Mouse (Mus musculus): ENCODE results near the gene Mansc1.
A peak's percentile ranks its signal among the peaks of the same experiment; 100 is the strongest.

The Mansc1 gene

DNA sequence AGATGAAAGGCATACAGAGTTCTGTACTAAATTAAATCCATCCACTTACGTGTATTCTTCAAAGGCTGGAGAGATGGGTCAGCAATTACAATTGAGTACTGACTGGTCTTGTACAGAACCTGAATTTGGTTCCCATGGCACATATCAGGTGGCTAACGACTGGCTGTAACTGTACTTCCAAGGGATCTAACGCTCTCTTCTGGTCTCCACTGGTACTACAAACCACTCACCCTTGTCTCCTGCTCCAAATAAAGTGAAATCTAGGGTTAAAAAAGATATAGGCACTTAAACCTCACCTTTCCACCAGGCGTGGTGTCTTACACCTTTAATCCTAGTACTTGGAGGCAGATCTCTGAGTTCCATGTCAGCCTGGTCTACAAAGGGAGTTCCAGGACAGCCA, 4.2 kb upstream of the Mansc1 start:
- DNase-seq: no peak

- no peak for DNase-seq
Observed at GRCm38 (mm10) chr6:134633553-134633952, 1.3 kb upstream of the Mansc1 start.

DNA sequence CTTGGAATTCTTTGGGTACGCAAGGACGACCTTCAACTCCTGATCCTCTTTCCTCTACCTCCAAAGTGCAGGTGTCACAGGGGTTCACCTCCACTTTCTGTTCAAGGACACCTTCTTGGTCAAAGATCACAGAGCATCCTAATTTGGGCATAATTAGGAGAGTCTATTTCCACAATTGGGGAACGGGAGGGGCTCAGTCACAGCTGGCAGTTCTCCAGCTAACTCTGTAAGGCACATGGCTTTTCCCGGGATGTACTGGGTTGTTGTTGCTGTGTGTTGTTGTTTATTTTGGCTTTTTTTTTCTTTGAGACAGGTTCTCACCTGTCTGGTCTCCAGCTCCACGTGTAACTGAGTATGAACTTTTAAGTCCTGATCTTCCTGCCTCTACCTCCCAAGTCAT, 468 bp upstream of the Mansc1 start:
- DNase-seq: no peak

DNA sequence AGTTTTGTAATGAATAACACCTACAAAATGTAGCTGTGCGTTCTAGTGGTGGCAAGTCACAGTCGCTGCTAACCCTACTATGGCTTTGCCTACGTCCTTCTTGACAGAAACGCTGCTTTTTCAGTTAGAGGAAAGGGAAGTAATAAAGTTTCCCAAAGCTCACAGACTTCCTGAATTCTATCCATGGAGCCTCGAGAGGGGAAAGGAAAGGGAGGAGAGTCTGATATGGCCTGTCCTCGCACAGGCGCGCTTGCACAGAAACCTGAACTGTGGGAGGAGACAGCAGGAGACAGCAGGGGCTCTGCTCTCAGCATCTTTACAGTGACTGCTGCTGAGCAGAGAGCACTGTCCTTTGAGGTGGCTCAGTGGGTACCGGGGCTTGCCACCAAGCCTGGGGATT, 1.8 kb downstream of the Mansc1 start:
- DNase-seq: no peak

DNA sequence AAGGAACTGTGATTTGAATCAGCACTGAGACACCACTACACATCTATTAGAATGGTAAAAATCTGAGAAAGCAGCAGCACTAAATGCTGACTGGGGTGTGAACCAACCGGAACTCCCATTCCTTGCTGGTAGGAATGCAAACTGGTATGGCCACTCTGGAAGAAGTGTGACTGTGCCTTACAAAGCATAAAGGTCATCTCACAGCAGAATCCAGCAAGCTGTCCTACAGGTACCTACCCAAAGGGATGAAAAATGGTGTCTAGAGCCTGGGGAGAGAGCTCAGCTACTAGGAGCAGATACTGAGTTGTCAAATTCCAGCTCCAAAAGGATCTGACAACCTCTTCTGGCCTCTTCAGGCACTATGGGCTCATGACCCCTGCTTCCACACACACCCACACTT, 5.7 kb downstream of the Mansc1 start:
- no peak for DNase-seq

DNA sequence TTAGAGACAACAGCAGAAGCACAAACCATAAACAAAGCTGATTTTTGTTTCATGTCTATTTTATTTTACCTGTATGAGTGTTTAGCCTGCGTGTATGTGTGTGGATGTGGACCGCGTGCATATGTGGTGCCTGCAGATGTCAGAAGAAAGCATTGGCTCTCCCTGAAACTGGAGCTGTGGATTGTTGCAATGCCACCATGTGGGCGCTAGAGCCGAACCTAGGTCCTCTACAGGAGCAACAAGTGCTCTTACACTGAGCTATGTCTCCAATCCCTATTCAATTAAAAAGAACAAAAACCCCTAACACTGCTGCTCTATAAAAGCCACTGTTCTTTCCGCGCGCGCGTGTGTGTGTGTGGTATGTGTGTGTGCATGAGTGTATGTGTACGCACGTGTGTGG, 6.9 kb downstream of the Mansc1 start:
- DNase-seq: no peak

DNA sequence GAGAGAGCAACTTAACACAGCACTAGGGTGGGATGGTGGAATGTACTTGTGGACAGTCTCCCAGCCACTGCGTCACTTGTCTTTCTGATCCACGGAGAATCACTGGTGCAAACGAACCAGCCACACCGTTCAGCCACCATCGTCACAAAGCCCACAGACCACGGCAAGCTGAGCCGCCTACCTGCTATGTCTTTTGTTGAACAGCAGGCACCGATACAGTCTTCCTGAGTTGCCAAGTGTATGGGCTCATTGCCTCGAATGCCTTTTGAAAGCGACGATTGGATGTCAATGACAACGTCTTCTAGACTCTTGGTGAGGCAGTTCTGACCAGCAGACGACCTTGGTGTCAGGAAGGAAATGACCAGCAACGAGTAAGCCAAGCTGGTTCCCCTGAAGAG, 10.7 kb downstream of the Mansc1 start:
- DNase-seq: no peak

DNA sequence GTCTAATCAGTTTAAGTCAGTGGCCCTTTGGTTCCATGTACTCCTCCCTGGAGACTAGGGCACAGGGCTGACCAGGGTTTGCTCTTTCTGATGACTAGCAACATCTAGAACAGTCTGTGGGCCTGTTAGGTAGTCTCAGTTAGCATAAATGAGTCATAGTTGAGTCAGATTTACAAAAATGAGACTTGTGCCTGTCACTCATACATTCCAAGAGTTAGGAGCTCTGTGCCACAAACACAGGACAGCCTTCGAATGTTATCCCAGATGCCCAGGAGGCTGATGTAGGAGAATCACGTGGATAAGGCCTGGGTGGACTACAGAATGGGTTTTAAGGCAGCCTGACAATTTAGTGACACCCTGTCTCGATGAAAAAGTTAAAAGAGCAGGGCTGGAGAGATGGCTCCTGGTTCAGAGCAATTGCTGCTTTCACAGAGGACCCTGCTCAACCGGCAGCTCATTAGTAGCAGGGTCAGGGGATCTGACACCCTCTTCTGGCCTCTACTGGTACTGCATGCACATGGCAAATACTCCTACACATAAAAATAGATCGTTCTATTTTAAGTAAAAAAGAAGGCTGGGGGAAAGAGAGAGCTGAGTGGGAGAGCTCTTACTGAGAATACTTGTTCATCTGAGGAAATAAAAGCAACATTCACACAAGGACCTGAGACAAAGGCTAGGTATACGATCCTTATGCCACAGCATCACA, 11.3 kb downstream of the Mansc1 start:
- DNase-seq: no peak

- no peak for DNase-seq
Observed at GRCm38 (mm10) chr6:134620129-134620528, 12.2 kb downstream of the Mansc1 start.

- DNase-seq: no peak
Observed at GRCm38 (mm10) chr6:134617589-134617988, 14.7 kb downstream of the Mansc1 start.

GRCm38 (mm10) chr6:134614723-134615648, 17.3 kb downstream of the Mansc1 start:
- peak; percentile 46 to 77 for DNase-seq

GRCm38 (mm10) chr6:134614322-134614721, 18.0 kb downstream of the Mansc1 start:
- no peak for DNase-seq

DNA sequence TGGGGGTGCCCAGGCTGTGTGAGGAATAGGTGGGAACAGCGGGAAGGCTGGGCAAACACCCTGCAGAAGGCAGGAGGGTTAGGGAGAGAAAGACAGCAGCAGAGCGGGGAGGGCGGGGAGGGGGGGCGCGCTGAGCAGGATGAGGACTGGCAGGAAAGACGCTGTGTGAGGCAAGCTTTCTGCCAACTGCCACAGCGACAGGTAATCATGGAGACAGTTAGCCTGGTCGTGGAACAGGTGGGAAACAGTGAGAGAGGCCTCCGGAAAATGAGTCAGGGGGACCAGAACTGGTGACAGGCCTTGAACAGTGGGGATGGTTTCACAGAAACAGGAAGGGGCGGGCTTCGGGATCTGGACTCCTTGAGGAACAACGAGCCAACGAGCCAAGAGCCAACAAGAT, 20.4 kb downstream of the Mansc1 start:
- DNase-seq: no peak

DNA sequence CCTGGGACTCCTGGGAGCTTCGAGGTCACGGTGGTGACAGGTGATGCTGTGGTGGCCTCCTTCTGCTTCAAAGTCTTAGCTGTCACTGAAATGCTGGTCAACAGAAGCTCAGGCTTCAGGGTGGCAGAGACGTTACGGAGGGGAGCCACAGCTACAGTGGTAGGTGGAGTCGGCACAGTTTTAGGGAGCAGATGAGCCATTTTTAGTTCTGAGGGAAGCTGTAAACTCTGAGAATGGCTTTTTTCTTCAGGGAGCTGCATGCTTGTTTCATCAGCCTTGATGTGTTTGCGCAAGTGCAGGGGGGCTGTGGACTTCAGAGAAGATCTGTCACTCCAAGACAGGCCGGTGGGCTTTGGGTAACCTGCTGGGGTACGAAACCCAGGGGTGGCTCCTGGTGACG, 21.9 kb downstream of the Mansc1 start:
- DNase-seq: no peak

DNA sequence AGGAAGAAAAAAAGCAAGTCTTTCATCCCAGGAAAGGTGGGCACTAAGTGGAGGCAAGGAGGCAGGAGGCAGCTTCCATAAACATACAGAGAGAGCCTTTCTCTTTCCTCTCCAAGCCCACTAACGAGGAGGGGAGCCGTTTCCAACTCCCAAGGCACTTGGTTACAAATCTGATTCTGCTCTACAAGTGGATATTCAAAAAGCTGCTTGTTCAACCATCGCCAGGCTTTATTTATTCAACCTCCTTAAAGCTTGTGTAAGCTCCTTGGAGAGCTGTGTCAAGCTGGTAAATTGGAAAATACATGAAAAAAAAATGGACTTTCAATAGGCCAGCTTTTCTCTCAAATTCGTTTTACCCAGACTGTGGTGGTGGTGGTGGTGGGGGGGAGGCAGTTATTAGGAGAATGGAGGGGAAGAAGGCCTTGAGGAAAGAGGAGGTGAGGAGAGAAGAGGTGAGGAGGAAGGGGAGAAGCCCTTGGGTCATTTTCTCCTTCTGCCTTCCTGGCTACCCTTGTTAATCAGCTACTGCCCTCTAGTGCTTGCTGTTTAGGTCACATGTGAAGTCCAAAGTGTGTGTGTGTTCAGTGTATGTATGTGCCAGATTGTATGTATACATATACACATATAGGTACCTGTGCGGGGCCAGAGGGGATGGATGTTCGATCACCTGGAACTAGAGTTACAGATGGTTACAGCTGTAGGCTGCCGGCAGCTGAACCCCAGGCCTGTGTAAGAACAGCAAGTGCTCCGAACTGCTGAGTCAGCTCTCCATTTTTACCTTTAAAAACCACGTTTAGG, 25.1 kb downstream of the Mansc1 start:
- no peak for DNase-seq

DNA sequence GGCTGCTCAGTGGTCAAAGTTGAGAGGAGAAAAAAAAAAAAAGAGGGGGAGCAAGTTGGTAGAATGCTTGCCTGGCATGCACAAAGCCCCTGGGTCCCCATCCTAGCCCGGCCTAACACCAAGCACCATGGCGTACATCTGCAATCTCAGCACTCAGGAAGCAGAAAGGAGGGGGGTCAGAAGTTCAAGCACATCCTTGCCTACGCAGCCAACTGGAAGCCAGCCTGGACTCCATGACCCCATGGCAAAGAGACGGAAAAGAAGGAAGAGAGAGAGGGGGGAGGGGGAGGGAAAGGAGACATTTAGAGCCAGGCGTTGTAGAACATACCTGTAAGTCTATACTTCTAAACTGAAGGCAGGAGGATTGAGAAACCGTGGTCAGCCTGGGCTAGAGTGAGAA, 25.7 kb downstream of the Mansc1 start:
- DNase-seq: no peak

DNA sequence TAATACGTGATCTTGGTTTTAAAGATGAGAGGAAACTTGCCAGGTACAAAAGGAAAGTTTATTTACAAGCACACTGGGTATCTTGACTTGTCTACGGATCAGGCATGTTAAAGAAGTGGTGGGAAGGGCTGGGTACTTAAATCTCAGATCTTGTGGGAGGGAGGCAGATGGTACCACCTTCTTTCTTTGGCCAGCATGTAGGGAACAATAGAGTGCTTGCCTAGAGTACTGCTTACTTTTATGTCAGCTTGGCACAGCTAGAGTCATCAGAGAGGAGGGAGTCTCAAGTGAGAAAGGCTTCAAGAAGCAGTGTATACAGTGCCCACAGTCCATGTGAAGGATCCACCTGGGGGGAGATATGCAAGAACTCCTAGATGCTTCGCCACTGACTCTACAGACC, 27.1 kb downstream of the Mansc1 start:
- DNase-seq: no peak

DNA sequence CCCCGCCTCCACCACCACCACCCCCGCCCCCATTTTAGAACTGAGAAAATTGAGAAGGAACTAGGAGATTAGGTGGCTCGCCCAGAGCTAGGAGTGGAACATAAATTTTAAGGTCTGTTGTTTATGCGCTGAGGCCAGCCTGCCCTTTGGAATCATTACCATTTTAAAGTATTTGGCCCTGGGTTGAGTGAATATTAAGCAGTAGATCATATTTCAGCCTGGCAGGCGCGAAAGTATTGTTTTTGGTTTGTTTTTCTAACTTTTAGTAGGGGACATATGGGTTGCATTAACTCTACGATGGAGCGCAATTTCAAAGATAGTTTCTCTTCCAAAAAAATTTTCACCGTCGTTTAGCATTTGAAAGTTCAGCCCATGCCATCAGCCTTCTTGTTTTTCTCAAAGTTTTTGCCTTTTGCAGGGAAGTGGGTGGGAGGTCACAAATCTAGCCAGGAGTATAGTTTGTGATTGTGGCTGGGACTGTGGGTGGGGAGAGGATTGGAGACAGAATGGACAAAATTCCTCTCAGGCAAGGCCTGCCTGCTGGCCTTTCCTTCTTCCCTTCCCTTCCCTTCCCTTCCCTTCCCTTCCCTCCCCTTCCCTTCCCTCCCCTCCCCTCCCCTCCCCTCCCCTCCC, 29.8 kb downstream of the Mansc1 start:
- DNase-seq: no peak

DNA sequence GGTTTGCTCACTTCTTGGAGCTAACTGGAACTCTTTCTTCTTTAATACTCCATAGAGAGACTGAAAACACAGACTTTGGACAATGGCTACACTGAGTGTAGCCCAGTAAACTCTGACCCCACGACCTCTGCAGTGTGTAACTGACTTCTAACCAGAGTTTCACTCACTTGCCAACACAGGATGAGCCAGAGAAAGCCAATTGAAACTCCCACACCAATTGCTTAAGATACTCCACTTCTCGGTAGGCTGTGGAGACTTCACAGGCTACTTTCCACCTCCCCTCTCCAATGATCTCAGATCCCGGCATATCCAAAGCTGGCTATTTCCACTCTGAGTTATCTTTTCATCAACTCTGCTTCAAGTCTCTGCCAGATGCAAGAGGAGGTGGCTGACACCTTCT, 30.5 kb downstream of the Mansc1 start:
- no peak for DNase-seq

DNA sequence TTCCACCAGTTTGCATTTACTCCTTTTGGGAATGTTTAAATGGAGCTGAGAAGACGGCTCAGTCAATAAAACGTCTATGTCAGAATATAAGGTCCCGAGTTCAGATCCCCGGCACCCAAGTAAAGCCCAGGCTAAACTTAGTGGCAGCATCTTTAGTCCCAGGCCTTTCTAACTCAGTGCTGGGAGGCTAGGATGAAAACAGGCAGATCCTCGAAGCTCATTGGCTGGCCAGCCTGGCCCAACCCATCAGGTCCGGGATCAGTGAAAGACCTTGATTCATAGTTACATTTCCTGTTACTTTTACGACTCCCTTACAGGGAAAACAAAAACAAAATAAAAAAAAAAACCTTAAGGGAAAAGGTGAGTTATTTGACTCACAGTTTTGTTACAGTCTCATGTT, 31.2 kb downstream of the Mansc1 start:
- no peak for DNase-seq

- no peak for DNase-seq
Observed at GRCm38 (mm10) chr6:134599239-134599638, 33.0 kb downstream of the Mansc1 start.

DNA sequence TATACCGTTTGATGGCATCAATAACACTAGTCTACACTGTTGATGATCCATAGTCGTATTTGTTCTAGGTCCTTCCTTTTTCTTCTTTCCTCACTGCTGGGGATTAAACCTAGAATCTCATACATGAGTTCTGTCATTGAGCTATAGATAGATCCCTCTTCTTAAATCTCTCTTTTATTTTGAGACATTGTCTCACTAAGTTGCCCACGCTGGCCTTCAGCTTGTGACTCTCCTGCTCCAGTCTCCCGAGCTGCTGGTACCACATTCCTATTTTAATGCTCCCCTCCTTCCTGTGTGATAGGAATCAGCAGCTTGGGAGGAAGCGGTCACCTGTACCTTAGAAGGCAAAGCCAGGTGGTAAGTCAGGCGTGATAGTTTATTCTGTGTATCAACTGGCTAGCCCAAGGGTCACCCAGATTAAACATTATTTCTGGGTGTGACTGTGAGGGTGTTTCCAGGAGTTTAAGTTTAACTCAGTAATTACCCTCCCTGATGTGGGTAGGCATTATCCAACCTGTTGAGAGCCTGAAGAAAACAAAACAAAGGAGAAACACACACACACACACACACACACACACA, 34.5 kb downstream of the Mansc1 start:
- no peak for DNase-seq
